Mouse (Mus musculus) brain, embryonic 14.5 days (tissue): ENCODE results near the gene Ncbp1.

ENCODE experiments used
- CTCF ChIP-seq: fragments of 200-500 bp; IDR thresholded peaks from 2 replicates; pipeline ENCODE4 v1.5.1; 2012; ENCODE audit warnings: inconsistent platforms, mild to moderate bottlenecking, moderate library complexity, borderline replicate concordance; ENCODE audit not compliant: insufficient read depth, insufficient read length; ENCODE audit errors: extremely low read depth
- POLR2A ChIP-seq: fragments of 200-500 bp; IDR thresholded peaks from 2 replicates; pipeline ENCODE4 v1.6.1; 2012; ENCODE audit warnings: mild to moderate bottlenecking, inconsistent platforms, borderline replicate concordance; ENCODE audit not compliant: poor library complexity, insufficient read depth, insufficient read length, severe bottlenecking; ENCODE audit errors: extremely low read depth

- TF ChIP-seq CTCF = peak; percentile 35; the same call in 1 of the 2 replicates
- no peak for TF ChIP-seq POLR2A
Measured at GRCm38 (mm10) chr4:46176313-46176712, 37.9 kb downstream of the Ncbp1 start.
